Mouse (Mus musculus) adrenal gland, postnatal 36 days (tissue): ENCODE results near the gene Sytl3. TPM values are rescaled to one million over a fixed set of nuclear protein-coding genes. Genes with fewer than 3 reads are reported as not detected.
"Not testable (repeated sequence)": the region's sequence is repeated elsewhere in the genome, so short reads cannot be mapped to it uniquely, and the experiment has no call there.

Experiments
- DNase-seq, 2 experiments: peaks; one replicate each; pipeline ENCODE4 v3.0.0; 2021; ENCODE audit warnings: mixed read lengths in 1 of 2
- long read RNA-seq, 2 experiments: library from polyadenylated mRNA; stranded (forward); transcript quantifications; one replicate each; pipeline ENCODE4 v2.0.0; 2021; ENCODE audit warnings: borderline sequencing depth in 2 of 2
- total RNA-seq, 2 experiments: library from RNA; stranded (reverse); gene quantifications; 2 replicates each; pipeline ENCODE4 v1.2.3; 2021

Sytl3 gene
- total RNA-seq = under 1 TPM in 1 of 2 experiments, not detected in 1; 0.20 TPM
- long read RNA-seq, experiment 1 = 0 reads
- long read RNA-seq, experiment 2 = 0 reads

GRCm38 (mm10) chr17:6658801-6659200 is at the start of gene Sytl3:
Gene Sytl3 (plus strand): TSS chr17:6659093.
- DNase-seq = not testable (repeated sequence)

GRCm38 (mm10) chr17:6613524-6613923 is 45.4 kb upstream of the Sytl3 start:
- DNase-seq = not testable (repeated sequence)

DNA sequence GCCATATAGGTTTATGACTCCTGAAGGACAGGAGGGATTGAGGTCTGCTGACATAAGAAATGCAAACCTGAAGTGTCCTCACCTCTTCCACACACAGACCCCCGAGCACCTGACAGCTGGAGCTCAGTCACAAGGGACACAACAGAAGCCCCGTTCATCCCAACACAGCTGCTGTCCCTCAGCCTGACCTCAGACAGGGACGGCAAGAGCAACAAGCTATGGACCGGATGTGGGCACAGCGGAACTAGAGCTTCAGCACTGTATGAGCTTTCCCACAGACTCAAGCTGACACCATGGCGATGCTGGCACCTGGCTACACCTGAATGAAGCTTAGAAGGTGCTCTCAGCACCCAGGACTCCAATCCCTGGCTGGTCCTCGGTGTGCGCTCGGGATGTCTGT is 44.6 kb upstream of the Sytl3 start:
- not testable (repeated sequence) for DNase-seq

DNA sequence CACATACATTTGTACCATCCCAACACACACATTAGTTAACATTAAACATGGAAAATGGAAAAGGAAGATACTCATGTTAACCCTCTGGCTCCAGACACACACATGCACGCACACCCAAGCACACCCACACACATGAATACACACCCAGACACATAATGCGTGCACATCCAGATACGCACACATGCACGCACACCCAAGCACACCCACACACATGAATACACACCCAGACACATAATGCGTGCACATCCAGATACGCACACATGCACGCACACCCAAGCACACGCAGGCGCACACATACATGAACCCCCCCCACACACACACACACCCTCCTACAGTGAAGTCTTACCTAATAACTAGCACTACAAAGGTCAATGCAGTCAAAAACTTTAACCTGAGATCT is 42.2 kb upstream of the Sytl3 start:
- DNase-seq = not testable (repeated sequence)

DNA sequence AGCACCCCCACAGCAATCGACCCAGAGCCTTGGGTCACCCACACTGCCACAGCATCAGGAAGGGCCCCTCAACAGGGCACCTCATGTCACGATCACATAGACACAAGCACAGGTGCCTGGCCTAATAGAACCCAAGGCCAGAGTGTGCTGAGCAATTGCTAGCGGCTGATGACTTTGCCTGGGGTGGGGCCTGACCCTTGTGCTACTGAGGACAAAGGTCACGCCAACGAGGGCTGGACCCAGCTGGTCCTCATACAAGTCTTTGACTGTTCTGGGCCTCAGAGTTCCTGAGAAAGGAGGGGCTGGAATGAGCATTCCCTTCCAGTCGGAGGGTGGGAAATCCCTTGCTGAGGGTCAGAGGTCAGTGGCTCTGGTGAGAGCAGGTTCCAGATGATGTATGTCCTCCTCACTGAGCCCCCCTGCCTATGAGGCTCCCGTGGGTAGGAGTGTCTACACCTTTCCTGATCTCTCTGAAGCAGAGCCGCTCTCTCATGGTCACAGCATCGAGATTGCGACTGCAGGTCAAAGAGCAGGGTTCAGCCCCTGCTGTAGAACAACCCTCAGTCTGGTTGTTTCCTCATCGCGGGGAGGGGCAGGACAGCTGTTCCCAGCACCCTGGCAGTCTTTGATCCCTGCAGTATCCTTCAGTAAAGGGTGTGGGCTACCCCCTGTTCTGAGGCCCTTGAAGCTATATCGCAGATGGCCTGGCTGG is 41.0 kb upstream of the Sytl3 start:
- not testable (repeated sequence) for DNase-seq

- DNase-seq = not testable (repeated sequence)
Measured at GRCm38 (mm10) chr17:6619271-6619670, 39.6 kb upstream of the Sytl3 start.

DNA sequence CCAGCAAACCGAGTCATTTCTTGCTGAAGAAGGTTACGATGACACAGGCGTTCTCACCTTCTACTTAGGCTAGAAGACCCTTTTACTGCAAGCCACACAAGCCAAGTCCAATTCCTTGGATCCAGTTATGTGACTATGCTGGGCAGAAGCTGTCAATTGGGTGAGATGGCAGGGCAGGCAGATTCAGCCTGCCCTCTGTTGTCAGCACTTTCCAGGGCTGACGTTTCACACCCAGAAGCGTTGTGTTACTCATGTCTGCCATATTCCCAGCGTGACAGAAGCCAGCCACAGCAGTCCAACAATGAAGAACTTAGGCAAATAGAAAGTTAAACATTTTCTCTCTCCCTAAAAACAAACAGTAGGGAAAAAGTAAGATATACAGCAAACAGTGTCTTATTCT is 38.9 kb upstream of the Sytl3 start:
- DNase-seq = not testable (repeated sequence)

- DNase-seq = not testable (repeated sequence)
Measured at GRCm38 (mm10) chr17:6620730-6621451, 38.0 kb upstream of the Sytl3 start.

DNA sequence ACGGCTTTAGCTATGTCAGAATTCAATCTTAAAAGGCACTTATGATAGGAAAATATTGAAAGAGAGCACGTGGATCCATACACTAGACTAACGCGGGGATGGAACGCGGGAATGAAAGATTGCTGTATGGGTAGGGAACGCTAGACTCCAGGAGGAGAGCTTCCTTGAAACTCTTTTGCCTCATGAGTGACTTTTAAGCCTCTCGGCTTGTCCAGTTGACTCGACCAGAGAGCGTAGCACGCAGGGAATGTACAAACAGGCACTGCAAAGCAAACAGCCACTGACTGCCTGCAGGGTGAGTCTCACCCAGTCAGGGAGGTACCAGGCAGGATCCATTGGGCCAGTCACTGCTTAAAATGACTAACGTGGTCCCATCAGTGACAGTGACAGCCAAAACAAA is 36.9 kb upstream of the Sytl3 start:
- not testable (repeated sequence) for DNase-seq

GRCm38 (mm10) chr17:6624926-6625558 is 33.9 kb upstream of the Sytl3 start:
- not testable (repeated sequence) for DNase-seq

GRCm38 (mm10) chr17:6630398-6630797 is 28.5 kb upstream of the Sytl3 start:
- not testable (repeated sequence) for DNase-seq

GRCm38 (mm10) chr17:6632850-6633249 is 26.0 kb upstream of the Sytl3 start:
- DNase-seq = not testable (repeated sequence)

DNA sequence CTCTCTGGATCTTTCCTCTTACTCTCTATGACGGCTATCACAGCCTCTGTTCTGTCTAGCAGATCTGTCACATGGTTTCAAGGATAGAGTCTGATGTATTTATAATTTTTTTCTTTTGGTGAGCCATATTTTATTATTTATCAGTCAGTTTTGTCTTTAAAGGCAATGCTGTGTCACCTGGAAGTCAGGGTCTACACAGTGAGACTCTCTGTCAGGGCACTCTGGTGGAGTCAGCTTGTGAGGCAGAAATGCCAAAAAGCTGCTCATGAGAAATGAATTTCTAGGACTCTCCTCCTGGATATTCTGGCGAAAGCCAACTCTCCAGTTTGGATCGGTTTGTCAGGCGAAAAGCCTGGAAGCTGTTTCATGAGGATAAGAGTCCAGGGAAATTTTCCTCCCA is 23.1 kb upstream of the Sytl3 start:
- not testable (repeated sequence) for DNase-seq

DNA sequence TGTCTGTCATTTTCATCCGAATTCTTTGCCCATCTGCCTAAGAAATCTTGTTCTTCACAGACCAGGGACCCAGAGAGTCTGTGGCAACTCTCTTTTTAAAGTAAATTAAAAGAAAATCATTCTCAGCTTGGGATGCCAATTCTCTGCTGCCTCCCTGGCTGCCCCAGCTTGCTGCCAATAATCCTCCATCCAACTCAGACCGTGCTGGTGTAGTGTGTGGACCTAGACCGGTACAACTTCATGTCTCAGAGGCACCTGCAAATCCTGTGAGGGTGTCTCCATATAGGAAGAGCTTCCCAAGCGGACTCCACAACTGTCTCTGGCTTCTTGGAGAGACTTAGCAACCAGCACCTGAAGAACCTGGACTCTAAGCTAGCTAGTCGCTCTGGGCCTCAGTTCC is 22.0 kb upstream of the Sytl3 start:
- no peak for DNase-seq

DNA sequence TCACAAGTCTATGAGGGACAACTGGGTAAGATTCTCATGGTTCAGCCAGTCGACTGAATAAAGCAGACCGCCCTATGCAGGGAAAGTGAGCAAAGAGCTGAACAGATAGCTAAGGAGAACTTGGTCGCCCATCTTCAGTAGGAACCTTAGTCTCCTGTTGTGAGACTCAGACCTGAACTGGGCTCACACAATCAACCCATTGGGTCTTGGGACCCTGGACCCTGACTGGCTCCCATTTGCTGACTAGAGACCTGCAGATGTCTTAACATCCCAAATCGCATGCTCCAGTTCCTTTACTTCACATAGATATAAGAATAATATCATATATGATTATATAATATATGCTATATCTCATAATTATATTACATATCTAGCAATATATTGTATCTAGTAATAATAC is 21.5 kb upstream of the Sytl3 start:
- not testable (repeated sequence) for DNase-seq

DNA sequence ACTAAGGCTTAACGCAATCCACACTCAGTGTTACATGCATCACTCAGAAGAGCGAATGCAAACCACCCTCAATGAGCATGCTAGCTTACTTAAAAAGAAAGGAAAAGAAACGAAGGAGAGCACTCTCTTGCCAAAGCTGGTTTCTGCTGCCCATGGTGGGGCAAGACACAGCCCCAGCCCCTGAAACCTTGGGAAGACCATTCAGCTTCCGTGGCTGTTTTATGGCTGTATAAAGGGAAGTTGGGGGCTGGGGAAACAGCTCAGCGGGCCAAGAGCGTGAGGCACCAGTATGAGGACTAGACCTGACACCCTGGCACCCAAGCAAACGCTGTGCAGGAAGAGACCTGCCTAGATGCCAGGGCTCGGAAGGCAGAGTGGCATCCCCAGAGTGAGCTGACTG is 20.4 kb upstream of the Sytl3 start:
- DNase-seq = not testable (repeated sequence)

DNA sequence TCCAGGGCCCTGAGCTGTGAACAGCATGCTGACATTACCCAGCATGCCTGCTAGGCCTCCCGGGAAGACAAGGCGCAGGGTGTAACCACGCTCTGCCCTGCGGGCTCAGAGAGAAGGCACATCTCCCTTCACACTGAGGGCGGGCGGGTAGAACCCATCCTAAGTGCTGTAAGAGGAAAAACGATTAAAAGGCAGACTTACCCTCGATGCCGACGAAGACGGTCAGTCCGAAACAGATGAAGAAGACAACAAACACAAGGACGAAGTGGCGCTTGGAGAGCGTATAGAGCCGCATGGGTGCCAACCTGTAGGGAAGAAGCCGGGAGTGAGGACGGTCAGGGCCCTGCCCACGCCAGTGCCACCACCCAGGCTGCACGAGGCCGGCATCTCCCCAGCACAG is 19.4 kb upstream of the Sytl3 start:
- not testable (repeated sequence) for DNase-seq

- not testable (repeated sequence) for DNase-seq
Measured at GRCm38 (mm10) chr17:6640044-6640637, 18.8 kb upstream of the Sytl3 start.

GRCm38 (mm10) chr17:6640771-6641429 is 18.0 kb upstream of the Sytl3 start:
- DNase-seq = not testable (repeated sequence)

- DNase-seq = not testable (repeated sequence)
Measured at GRCm38 (mm10) chr17:6644210-6644609, 14.7 kb upstream of the Sytl3 start.

DNA sequence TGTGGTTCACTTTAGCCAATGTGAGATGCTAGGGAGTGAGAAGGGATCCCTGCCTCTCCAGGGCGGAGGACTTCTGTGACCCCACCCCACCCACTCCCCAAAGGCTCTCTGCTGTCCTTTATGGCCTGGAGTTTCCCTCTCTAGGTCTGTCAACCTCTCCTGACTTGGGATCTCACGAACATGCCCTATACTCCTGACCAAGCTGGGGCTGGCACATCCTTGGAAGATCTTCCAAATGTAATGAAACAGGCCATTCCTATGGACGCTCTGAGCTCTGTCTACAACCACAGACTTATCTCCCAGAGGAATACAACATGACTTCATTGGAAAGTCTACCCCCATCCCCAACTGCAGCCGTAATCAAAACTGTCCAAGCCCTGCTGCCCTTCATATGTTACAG is 14.2 kb upstream of the Sytl3 start:
- DNase-seq = not testable (repeated sequence)

- not testable (repeated sequence) for DNase-seq
Measured at GRCm38 (mm10) chr17:6645668-6646067, 13.2 kb upstream of the Sytl3 start.
